Mouse (Mus musculus): ENCODE results near the gene Gm28079. TPM values are rescaled to one million over a fixed set of nuclear protein-coding genes. Genes with fewer than 3 reads are reported as not detected.
"Not testable (repeated sequence)": the region's sequence is repeated elsewhere in the genome, so short reads cannot be mapped to it uniquely, and the experiment has no call there.

Gm28079 gene
- not detected in 2 replicates for polyA plus RNA-seq (2015; fragmentation: Nextera tagmentation; extraction: Ambion mirVana)

DNA sequence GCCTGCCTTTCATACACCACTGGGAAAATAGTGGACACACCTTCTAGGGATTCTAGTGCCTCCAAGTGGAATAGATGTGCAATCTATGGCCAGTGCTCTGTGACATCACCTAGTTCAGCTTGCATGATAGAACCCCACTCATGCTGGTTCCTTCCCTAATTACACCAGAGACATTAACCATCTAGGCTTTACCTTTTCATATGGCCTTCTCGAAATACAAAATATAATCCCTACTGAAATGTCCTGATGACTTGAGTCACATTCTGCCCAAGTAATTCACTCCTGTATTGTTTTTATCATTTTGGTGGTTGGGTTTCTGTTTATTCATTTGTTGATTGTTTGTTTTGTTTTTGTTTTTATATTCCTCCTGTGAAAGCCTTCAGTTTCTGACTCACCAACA is at the start of gene Gm28079:
TSS of gene Gm28079 (minus strand) at position 101 of the 400 bp plus-strand sequence.
- H3K4me3 ChIP-seq (replicated peaks); H3K36me3 ChIP-seq; DNase-seq; H3K27me3 ChIP-seq; H3K9ac ChIP-seq; ATAC-seq (ENCODE audit: low read depth); H3K4me1 ChIP-seq (replicated peaks); H3K9me3 ChIP-seq (replicated peaks); H3K27ac ChIP-seq; H3K4me2 ChIP-seq: not testable (repeated sequence)
- no CpG with 5 or more reads among the region's 1 CpGs for whole genome bisulfite sequencing (ENCODE audit: insufficient replicate concordance)
